Mouse (Mus musculus) hindbrain, embryonic 11.5 days (tissue): ENCODE results near the gene Hspd1. TPM values are rescaled to one million over a fixed set of nuclear protein-coding genes. Genes with fewer than 3 reads are reported as not detected.
"Not testable (repeated sequence)": the region's sequence is repeated elsewhere in the genome, so short reads cannot be mapped to it uniquely, and the experiment has no call there.

Experiments used
- ATAC-seq: fragments of 200-750 bp; cut with Nextera tagmentation; 2 replicates; pipeline ENCODE4 v1.8.0; 2017; ENCODE audit warnings: mild to moderate bottlenecking, moderate TSS enrichment, moderate library complexity; ENCODE audit not compliant: low FRiP score
- DNase-seq: peaks from one replicate; pipeline ENCODE4 v3.0.0-alpha.2; 2015; ENCODE audit warnings: low spot score
- H3K27ac ChIP-seq: fragments of 300-500 bp; sonication (generic); 2 replicates; pipeline ENCODE4 v1.5.1; 2014; ENCODE audit warnings: mild to moderate bottlenecking, low read depth, low read length
- H3K27me3 ChIP-seq: fragments of 300-500 bp; sonication (generic); 2 replicates; pipeline ENCODE4 v1.6.1; 2014; ENCODE audit warnings: mild to moderate bottlenecking, low read length, moderate library complexity, mixed read lengths; ENCODE audit not compliant: control insufficient read depth, insufficient read depth
- H3K36me3 ChIP-seq: fragments of 300-500 bp; sonication (generic); 2 replicates; pipeline ENCODE4 v1.6.1; 2014; ENCODE audit warnings: mild to moderate bottlenecking, low read length, moderate library complexity, mixed read lengths; ENCODE audit not compliant: control insufficient read depth, insufficient read depth
- H3K4me1 ChIP-seq: fragments of 300-500 bp; sonication (generic); replicated peaks from 2 replicates; pipeline ENCODE4 v1.6.1; 2014; ENCODE audit warnings: low read length, mixed read lengths; ENCODE audit not compliant: control insufficient read depth, insufficient read depth
- H3K4me2 ChIP-seq: fragments of 300-500 bp; sonication (generic); replicated peaks from 2 replicates; pipeline ENCODE4 v1.6.1; 2014; ENCODE audit warnings: mild to moderate bottlenecking, low read depth, low read length
- H3K4me3 ChIP-seq: fragments of 300-500 bp; sonication (generic); 2 replicates; pipeline ENCODE4 v1.5.1; 2014; ENCODE audit warnings: low read depth, low read length
- H3K9ac ChIP-seq: fragments of 300-500 bp; sonication (generic); 2 replicates; pipeline ENCODE4 v1.6.1; 2014; ENCODE audit warnings: low read depth, low read length
- H3K9me3 ChIP-seq: fragments of 300-500 bp; sonication (generic); 2 replicates; pipeline ENCODE4 v1.6.1; 2016; ENCODE audit warnings: low read length; ENCODE audit not compliant: control insufficient read depth
- WGBS: fragments of 180-500 bp; shearing (Covaris S2); extraction: QIAGEN DNeasy Blood & Tissue Kit; methylation state at CpG from one replicate; pipeline ENCODE4 v1.1.7; 2014; 5-methylcytosine and 5-hydroxymethylcytosine counted together
- polyA plus RNA-seq: library from polyadenylated mRNA; unstranded; fragments of >200 nt; fragmentation: Nextera tagmentation; extraction: Ambion mirVana; gene quantifications from 2 replicates; pipeline ENCODE4 v1.2.1, GENCODE M21; 2014

Gene Hspd1
- polyA plus RNA-seq, 1 experiment from 2014 or later, result 354 TPM

DNA sequence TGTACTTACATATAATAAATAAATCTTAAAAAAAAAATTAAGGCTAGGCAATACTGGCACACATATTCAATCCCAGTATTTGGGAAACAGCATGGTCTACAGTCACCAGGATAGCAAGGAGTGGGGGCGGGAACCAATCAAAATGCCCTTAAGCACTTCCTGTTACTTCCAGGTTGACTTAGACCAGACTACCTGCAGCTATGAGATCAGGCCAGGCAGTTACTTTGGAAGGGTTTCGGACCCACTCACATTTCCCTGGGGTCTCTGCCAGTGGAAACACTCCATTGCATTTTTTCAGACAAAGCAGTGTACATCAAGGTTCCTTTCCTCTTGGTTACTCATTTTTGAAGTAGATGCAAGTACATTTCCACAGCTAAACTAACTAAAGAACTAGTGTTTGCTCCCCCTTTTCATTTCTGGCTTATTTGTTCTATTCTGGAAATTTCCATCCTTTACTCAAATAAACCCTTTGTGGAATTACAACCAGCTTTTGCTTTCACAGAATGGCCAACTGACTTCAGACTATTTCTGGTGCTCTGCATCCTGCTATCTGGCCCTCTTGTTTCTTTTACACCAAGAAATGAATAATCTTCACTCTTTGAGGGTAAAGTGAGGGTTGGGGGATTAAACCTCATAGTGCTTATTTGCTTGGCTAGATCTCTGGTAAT lies 11.1 kb downstream of the Hspd1 start:
- H3K9ac ChIP-seq, result no peak overlapping the region
- 86% methylated on average over 2 of the region's 2 CpGs for WGBS
- H3K4me2 ChIP-seq, result no peak overlapping the region
- peaks cover 6% of the 10 kb centered on the region; the same call in 1 of the 2 replicates for H3K36me3 ChIP-seq
- no peaks in the 10 kb centered on the region for H3K4me1 ChIP-seq
- DNase-seq (no peak), ATAC-seq (peak; percentile 22; the same call in 1 of the 2 replicates)
- H3K27ac ChIP-seq, result no peak overlapping the region
- no peak overlapping the region for H3K4me3 ChIP-seq
- no peaks in the 10 kb centered on the region for H3K9me3 ChIP-seq
- no peaks in the 10 kb centered on the region for H3K27me3 ChIP-seq

DNA sequence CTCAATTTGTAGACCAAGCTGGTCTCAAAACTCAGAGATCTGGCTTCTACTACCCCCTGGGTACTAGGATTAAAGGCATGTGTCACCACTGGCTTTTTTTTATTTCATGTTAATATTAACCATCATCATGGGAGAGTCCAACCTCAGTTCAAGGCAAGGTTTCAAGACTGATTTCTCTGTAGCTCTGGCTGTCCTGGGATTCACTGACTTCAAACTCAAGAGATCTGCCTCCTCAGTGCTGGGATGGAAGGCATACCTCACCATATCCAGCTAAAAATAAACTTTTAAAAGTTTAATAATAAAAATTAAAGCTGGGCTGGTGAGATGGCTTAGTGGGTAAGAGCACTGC lies 11.7 kb downstream of the Hspd1 start:
- Histone ChIP-seq H3K36me3 (peaks cover 6% of the 10 kb centered on the region; the same call in 1 of the 2 replicates), H3K4me1 (no peaks in the 10 kb centered on the region), H3K27ac (no peak overlapping the region), H3K4me2 (no peak overlapping the region), H3K27me3 (no peaks in the 10 kb centered on the region), H3K9ac (no peak overlapping the region), H3K9me3 (no peaks in the 10 kb centered on the region), H3K4me3 (no peak overlapping the region)
- DNase-seq (no peak), ATAC-seq (no peak)

DNA sequence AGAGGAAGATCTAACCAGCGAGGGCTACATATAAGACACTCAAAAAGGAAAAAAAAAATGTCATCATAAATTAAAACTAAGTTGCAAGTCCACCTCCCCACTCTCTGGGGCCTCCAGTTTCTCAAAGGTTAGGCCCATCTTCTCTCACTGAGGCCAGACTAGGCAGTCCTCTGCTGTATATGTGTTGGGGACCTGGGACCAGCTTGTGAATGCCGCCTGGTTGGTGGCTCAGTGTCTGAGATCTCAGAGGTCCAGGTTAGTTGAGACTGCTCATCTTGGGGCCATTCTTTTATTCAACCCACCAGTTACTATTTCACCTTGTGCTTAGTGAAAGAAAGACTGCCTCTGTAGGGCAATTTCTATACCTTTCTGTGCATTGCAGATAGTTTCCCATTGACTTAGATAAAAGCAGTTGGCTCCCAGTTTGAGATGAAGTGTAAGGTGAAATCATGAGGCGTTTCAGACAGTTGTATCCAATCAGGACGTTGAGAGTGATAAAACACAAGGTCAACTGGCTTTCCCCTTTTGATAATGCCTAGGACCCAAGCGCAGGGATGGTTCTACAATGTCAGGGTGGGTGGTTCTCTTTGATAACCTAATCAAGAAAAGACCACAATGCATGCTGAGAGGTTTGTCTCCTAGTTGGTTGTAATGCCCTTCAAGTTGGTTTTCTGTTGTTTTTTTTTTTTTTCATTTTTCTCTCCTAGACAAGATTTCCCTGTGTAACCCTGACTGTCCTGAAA lies 12.2 kb downstream of the Hspd1 start:
- H3K9me3 ChIP-seq, result no peaks in the 10 kb centered on the region
- H3K4me2 ChIP-seq, result no peak overlapping the region
- no peak overlapping the region for H3K9ac ChIP-seq
- ATAC-seq (no peak), DNase-seq (no peak)
- peaks cover 6% of the 10 kb centered on the region; the same call in 1 of the 2 replicates for H3K36me3 ChIP-seq
- no peak overlapping the region for H3K27ac ChIP-seq
- WGBS, result 79% methylated on average over 5 of the region's 5 CpGs
- no peaks in the 10 kb centered on the region for H3K27me3 ChIP-seq
- no peak overlapping the region for H3K4me3 ChIP-seq
- H3K4me1 ChIP-seq, result no peaks in the 10 kb centered on the region

DNA sequence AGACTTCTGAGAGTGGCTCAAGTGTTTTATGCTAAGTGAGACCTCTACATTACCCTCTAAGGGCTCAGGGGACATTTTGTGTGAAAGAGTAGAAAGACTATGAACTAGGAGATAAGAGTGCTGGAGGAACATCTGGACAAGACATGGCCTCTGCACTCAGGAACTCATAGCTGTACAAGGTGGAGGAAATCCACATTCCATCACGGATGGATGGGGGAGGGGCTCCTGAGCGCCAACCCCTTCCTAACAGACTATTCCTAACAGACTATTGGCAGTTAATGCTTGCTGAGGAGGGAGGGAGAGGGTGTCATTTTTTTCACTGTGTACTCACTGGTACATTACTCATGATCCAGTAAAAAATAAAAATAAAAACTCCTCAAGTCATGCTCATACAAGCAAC lies 13.3 kb downstream of the Hspd1 start:
- H3K4me2 ChIP-seq, result no peak overlapping the region
- H3K4me1 ChIP-seq, result no peaks in the 10 kb centered on the region
- no peaks in the 10 kb centered on the region for H3K9me3 ChIP-seq
- peaks cover 6% of the 10 kb centered on the region; the same call in 1 of the 2 replicates for H3K36me3 ChIP-seq
- ATAC-seq, result no peak
- H3K4me3 ChIP-seq, result no peak overlapping the region
- WGBS, result 70% methylated on average over 2 of the region's 2 CpGs
- no peak overlapping the region for H3K27ac ChIP-seq
- DNase-seq, result no peak
- no peak overlapping the region for H3K9ac ChIP-seq
- no peaks in the 10 kb centered on the region for H3K27me3 ChIP-seq

DNA sequence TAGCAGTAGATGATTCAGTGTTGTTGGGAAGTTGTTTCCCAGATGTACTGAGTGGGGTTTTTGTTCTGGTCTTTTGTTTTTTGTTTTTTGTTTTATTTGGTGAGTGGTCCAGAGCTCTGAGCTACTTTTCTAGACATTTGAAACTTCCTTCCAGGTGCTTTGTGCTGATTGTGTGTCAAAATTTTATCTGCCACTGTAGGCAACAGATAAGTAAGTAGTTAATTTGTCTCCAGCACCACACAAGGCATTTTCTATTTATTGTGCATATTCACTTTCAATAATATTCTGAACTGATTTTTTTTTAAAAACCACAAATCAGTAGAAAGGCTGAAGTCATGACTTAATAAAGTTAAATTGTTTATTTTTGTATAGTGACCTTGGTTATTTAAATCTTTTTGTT lies 15.7 kb downstream of the Hspd1 start:
- H3K36me3 ChIP-seq, H3K9me3 ChIP-seq, H3K4me3 ChIP-seq, ATAC-seq, H3K27me3 ChIP-seq, H3K9ac ChIP-seq, DNase-seq, H3K27ac ChIP-seq, H3K4me1 ChIP-seq, H3K4me2 ChIP-seq: not testable (repeated sequence)

DNA sequence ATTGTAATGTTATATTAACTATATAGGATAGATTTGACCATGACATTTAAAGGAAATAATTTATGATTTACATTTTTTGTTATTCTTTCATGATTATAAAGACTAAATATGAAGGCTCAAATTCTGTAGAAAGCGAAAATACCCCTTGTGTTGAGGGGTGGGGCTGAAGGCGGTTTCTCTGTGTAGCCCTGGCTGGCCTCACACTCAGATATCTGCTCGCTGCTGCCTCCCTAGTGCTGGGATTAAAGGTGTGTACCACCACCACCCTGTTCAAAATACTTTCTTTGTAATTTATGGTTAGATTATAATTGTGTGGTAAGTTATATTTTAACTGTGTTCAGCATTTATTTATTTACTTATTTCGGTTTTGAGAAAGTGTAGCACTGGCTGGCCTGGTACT lies 26.3 kb downstream of the Hspd1 start:
- no peak overlapping the region for H3K27ac ChIP-seq
- no peaks in the 10 kb centered on the region for H3K9me3 ChIP-seq
- H3K4me2 ChIP-seq, result no peak overlapping the region
- WGBS, result 83% methylated on average over 4 of the region's 4 CpGs
- H3K9ac ChIP-seq, result no peak overlapping the region
- ATAC-seq (no peak), DNase-seq (no peak)
- no peak overlapping the region for H3K4me3 ChIP-seq
- no peaks in the 10 kb centered on the region for H3K27me3 ChIP-seq
- no peaks in the 10 kb centered on the region for H3K36me3 ChIP-seq
- H3K4me1 ChIP-seq, result no peaks in the 10 kb centered on the region

DNA sequence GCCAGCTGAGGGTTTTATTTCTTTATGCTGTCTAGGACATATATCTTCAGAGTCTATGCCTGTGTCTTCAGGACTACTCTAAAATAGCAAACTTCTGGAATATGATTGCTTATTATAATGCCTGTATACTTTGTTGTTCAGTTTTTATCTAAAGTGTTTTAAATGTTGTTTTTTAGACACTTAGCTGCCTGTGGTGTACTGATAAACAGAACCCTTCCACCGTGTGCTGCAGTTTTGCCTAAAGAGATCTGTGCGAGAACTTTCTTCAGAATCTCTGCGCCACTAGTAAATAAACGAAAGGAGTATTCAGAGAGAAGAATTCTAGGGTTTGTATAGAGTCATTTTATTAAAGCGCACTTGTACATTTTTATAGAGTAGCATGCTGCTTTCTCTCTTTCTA lies 26.9 kb downstream of the Hspd1 start:
- Histone ChIP-seq H3K27me3 (no peaks in the 10 kb centered on the region), H3K9ac (no peak overlapping the region), H3K36me3 (no peaks in the 10 kb centered on the region), H3K4me1 (no peaks in the 10 kb centered on the region), H3K4me2 (no peak overlapping the region), H3K9me3 (no peaks in the 10 kb centered on the region), H3K27ac (no peak overlapping the region), H3K4me3 (no peak overlapping the region)
- 95% methylated on average over 5 of the region's 5 CpGs for WGBS
- ATAC-seq (no peak), DNase-seq (no peak)

DNA sequence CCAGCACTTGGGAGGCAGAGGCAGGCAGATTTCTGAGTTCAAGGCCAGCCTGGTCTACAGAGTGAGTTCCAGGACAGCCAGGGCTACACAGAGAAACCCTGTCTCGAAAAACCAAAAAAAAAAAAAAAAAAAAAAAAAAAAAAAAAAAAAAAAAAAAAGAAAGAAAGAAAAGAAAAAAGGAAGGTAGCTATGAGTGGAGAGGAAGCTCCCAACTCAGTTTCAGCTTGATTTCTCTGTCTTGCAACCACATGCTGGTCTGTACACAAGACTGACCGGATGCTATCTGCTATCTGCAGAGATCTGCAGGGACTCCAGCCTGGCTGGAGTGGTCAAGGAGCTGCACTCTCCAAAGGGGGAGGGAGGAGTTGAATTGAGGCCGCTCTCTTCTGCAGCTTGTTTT lies 29.7 kb downstream of the Hspd1 start:
- not testable (repeated sequence) for H3K27me3 ChIP-seq, ATAC-seq, H3K27ac ChIP-seq, H3K9ac ChIP-seq, DNase-seq, H3K4me2 ChIP-seq, H3K4me3 ChIP-seq, H3K4me1 ChIP-seq, H3K9me3 ChIP-seq, H3K36me3 ChIP-seq
- WGBS, result 75% methylated on average over 2 of the region's 3 CpGs
